Mouse (Mus musculus): ENCODE results near the gene Sgf29.

DNA sequence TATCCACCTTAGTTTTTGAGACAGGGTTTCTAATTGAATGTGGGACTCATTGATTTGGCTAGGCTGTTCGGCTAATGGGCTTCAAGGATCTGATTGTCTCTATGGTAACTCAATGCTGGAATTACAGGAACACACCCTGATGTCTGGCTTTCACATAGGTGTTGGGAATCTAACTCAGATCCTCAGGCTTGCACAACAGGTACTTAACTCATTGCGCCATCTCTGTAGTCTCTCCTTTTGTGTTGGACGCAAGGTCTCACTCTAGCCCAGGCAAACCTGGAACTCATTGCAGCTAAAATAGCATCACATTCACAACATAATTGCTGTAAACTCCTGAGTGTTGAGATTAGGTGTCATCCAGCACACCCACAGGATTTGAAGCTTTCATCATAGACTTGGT, 21.0 kb downstream of the Sgf29 start:
- TF ChIP-seq CTCF (IDR thresholded peaks at IDR 0.05; ENCODE audit: low read depth) (no peak), EP300 (IDR thresholded peaks at IDR 0.05; ENCODE audit: low read depth) (no peak)
